Mouse (Mus musculus): ENCODE results near the gene Nacc2. TPM values are rescaled to one million over a fixed set of nuclear protein-coding genes. Genes with fewer than 3 reads are reported as not detected.

The Nacc2 gene
- total RNA-seq, 2 experiments from 2014 or later: 60.6 to 66.8 TPM

GRCm38 (mm10) chr2:26139034-26139544 is 16.1 kb upstream of the Nacc2 start:
- DNase-seq: no peak

- DNase-seq: no peak
Observed at GRCm38 (mm10) chr2:26138252-26139033, 15.4 kb upstream of the Nacc2 start.

GRCm38 (mm10) chr2:26134591-26134990 is 11.6 kb upstream of the Nacc2 start:
- no peak for DNase-seq

- DNase-seq: peak; percentile 86 to 87
Observed at GRCm38 (mm10) chr2:26132628-26133551, 9.9 kb upstream of the Nacc2 start.

- DNase-seq: no peak
Observed at GRCm38 (mm10) chr2:26131327-26131726, 8.3 kb upstream of the Nacc2 start.

- DNase-seq: no peak
Observed at GRCm38 (mm10) chr2:26129962-26130361, 6.9 kb upstream of the Nacc2 start.

GRCm38 (mm10) chr2:26129346-26129745 is 6.3 kb upstream of the Nacc2 start:
- no peak for DNase-seq

GRCm38 (mm10) chr2:26122171-26123078 is 595 bp downstream of the Nacc2 start:
- DNase-seq: peak; percentile 35 to 43

- no peak for DNase-seq
Observed at GRCm38 (mm10) chr2:26121541-26122083, 1.4 kb downstream of the Nacc2 start.

GRCm38 (mm10) chr2:26119626-26120025 is 3.4 kb downstream of the Nacc2 start:
- DNase-seq: no peak

GRCm38 (mm10) chr2:26119310-26119592 is 3.8 kb downstream of the Nacc2 start:
- DNase-seq: no peak

GRCm38 (mm10) chr2:26118584-26119309 is 4.3 kb downstream of the Nacc2 start:
- DNase-seq: no peak

- no peak for DNase-seq
Observed at GRCm38 (mm10) chr2:26117580-26117979, 5.4 kb downstream of the Nacc2 start.

- no peak for DNase-seq
Observed at GRCm38 (mm10) chr2:26116550-26116949, 6.5 kb downstream of the Nacc2 start.

GRCm38 (mm10) chr2:26115215-26115614 is 7.8 kb downstream of the Nacc2 start:
- DNase-seq: no peak

- no peak for DNase-seq
Observed at GRCm38 (mm10) chr2:26108237-26108636, 14.8 kb downstream of the Nacc2 start.

GRCm38 (mm10) chr2:26107011-26107410 is 16.0 kb downstream of the Nacc2 start:
- DNase-seq: no peak

- no peak for DNase-seq
Observed at GRCm38 (mm10) chr2:26106233-26106632, 16.8 kb downstream of the Nacc2 start.

GRCm38 (mm10) chr2:26100296-26100695 is 22.7 kb downstream of the Nacc2 start:
- no peak for DNase-seq

GRCm38 (mm10) chr2:26099851-26100250 is 23.2 kb downstream of the Nacc2 start:
- DNase-seq: no peak

GRCm38 (mm10) chr2:26099260-26099659 is 23.8 kb downstream of the Nacc2 start:
- no peak for DNase-seq
